Mouse (Mus musculus): ENCODE results near the gene Stxbp6. TPM values are rescaled to one million over a fixed set of nuclear protein-coding genes. Genes with fewer than 3 reads are reported as not detected.

The Stxbp6 gene
- total RNA-seq, 2 experiments from 2014 or later, result 3.9 to 4.8 TPM

GRCm38 (mm10) chr12:44848483-44849221, 225.9 kb downstream of the Stxbp6 start:
- DNase-seq, result peak in 1 of 2 experiments; percentile 12
- intact Hi-C loops (cut with DNase I), result loop anchor here (2.0 to 10.0 kb wide), 2 partner anchors 226 to 324 kb away; partner anchors contain the start of gene Stxbp6

- intact Hi-C loops (cut with DNase I), result loop anchor here (10.0 kb wide), 1 partner anchor 234 kb away; the partner anchor contains the start of gene Stxbp6
- DNase-seq, result no peak
Observed at GRCm38 (mm10) chr12:44840585-44840984, 233.9 kb downstream of the Stxbp6 start.

GRCm38 (mm10) chr12:44839594-44840373, 234.7 kb downstream of the Stxbp6 start:
- no peak for DNase-seq
- intact Hi-C loops (cut with DNase I), result loop anchor here (10.0 kb wide), 1 partner anchor 235 kb away; the partner anchor contains the start of gene Stxbp6

GRCm38 (mm10) chr12:44835879-44836467, 238.5 kb downstream of the Stxbp6 start:
- DNase-seq, result no peak

GRCm38 (mm10) chr12:44811895-44812294, 262.6 kb downstream of the Stxbp6 start:
- intact Hi-C loops (cut with DNase I), result no loop called here
- no peak for DNase-seq

More at GRCm38 (mm10) chr12:44835879-44836467, 238.5 kb downstream of the Stxbp6 start:
- intact Hi-C loops (cut with DNase I), result no loop called here

GRCm38 (mm10) chr12:44804213-44804612, 270.3 kb downstream of the Stxbp6 start:
- no peak for DNase-seq
- intact Hi-C loops (cut with DNase I), result no loop called here

Data from gastrocnemius, postnatal 36 days (tissue).